Mouse (Mus musculus) 416B (cell line): ENCODE measurements around the gene Acadm.
A peak's percentile ranks its signal among the peaks of the same experiment; 100 is the strongest.

ENCODE experiments used
- DNase-seq: peaks from one replicate; pipeline ENCODE4 v3.0.0; 2011; ENCODE audit warnings: low read depth

The Acadm gene

DNA sequence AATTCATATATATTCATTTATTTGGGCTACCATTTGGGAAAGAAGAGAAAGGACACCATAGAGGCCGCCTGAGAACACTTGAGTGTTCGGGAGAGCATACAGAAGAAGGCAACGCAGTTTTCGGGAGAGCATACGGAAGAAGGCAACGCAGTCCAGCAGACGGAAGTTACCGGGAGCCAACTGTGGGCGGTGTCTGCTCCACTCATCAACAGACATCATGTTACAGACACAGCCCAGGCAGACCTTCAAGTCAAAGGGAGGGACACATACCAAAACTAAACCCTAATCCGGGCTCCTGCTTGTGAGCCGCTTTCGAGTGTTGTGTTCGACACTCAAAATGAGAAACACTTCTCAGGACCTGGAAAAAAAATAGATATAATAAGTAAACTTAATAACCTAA lies 2.8 kb downstream of the Acadm start:
- no peak for DNase-seq

DNA sequence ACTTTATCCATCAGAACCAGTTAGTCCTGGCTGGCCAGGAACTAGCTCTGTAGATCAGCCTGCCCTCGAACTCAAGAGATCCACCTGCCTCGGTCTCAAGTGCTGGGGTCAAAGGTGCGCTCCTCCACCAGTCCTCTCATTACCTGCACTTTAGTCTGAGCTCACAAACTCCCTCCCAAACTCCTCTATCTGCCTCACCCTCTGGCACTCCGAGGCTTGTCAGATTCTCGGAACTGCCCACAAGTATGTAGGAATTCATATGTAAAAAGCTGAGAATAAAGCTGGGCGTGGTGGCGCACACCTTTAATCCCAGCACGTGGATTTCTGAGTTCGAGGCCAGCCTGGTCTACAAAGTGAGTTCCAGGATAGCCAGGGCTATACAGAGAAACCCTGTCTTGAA lies 3.9 kb downstream of the Acadm start:
- no peak for DNase-seq

DNA sequence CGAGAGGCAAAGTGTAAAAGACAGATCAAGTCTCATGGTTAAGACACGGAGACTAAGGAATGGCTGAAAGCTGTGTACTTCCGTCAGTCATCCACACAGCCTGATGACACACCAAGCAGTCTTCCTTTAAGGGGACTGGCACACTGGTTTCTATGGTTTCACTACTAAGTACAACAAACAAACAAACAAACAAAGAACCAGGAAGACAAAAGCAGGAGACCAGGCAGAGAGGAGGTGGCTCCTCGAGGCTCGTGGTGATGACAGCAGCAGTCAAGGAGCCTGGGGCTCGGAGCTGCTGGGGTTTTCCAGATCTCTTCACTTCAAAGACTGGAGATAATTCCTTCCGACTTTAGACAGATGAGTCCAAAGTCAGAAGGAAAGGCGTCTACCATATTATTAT lies 4.4 kb downstream of the Acadm start:
- DNase-seq: no peak

DNA sequence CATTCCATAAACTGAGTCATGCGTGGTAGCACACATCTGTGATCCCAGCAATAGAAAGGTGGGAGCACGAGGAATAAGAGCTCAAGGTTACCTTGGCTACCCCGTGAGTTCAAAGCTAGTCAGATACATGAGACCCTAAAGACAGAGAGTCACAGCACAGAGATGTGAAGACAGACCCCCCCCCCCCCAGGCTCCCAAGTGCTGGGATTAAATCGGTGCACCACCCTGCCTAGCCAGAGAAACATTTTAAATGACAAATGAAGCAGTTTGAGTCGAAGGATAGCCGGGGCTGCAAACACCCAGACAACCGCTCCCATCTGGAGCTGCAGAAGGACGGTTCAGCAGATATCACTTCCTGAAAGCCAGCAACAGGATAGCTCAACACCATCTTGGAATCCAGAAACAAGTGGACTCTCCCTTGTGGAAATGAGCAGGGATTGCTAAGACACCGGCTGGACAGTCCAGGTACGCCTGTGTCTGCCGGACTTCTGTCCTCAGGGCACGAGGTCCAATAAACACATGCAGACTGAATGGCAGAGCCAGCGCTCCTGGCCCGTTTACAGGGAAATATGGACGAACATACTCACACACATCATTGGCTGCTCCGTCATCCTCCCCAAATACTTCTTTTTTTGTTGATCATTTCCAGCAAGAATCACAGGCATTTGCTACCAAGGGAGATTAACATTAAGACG lies 7.2 kb downstream of the Acadm start:
- no peak for DNase-seq

DNA sequence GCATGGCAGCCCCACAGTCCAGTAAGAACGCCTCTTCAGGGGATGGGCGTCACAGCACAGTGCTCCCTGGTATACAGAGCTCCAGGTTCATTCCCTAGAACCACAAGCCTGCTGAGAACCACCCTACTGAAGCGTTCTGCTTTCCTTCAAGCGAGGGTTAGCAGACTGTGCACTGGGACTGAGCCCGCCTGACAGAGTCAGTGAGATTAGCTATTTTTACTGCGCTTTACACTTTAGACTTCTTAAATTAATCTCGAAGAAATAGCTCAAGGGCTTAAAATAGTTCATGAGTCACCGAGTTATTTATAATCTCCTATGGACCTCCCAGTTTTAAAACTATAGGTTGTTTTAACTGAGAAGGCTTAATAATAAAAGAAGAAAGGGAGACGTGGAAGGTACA lies 8.6 kb downstream of the Acadm start:
- DNase-seq: no peak

DNA sequence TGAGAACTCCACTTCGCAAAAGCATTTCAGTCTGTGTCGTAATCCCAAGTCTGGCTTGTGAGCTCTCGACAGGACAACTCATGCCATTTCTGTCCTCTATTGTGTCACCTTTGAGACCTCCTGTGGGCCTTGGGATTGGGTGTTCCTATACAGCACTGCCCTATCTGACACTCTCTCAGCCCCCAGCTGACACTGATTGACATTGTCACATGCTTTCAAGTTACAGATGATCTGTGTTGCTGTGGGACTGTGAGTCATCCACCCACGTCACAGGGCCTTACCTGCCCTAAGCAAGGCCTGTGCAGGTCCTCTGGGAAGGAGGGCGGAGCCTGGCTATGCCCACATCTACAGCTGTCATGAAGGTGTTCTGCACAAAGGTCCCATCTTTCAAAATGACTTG lies 12.0 kb downstream of the Acadm start:
- no peak for DNase-seq

DNA sequence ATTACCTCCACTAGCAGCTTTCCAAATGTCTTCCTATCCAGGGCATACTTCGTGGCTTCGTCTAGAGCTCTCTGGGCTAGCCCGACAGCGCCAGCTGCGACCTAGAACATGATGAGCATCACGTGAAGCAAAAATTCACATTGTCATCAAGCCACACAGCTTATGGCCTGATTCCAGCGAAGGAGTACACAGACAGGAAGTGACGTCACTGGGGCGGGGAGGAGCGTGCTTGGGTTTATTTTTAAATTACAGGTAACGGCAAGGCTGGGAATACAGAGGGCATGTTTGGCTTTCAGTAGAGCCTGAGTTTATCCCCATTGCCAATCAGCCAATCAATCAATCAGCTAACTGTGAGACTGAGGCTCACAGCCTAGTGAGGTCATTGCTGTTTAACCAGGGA lies 14.9 kb downstream of the Acadm start:
- peak; percentile 51 for DNase-seq

DNA sequence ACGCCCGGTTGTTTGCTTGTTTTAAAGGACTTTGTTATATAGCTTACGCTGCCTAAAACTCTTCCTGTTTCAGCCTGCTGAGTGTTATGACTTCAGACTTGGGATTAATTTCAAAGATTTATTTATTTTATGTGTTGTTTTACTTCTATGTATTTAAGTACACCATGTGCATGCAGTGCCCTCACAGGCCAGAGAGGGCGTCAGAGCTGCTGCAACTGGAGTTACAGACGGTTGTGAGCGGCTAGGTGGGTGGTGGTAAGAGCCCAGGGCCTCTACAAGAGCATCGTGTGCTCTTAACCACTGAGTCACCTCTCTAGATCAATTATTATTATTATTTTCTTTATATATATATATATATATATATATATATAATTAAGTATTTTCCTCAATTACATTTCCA lies 18.1 kb downstream of the Acadm start:
- peak; percentile 18 for DNase-seq

DNA sequence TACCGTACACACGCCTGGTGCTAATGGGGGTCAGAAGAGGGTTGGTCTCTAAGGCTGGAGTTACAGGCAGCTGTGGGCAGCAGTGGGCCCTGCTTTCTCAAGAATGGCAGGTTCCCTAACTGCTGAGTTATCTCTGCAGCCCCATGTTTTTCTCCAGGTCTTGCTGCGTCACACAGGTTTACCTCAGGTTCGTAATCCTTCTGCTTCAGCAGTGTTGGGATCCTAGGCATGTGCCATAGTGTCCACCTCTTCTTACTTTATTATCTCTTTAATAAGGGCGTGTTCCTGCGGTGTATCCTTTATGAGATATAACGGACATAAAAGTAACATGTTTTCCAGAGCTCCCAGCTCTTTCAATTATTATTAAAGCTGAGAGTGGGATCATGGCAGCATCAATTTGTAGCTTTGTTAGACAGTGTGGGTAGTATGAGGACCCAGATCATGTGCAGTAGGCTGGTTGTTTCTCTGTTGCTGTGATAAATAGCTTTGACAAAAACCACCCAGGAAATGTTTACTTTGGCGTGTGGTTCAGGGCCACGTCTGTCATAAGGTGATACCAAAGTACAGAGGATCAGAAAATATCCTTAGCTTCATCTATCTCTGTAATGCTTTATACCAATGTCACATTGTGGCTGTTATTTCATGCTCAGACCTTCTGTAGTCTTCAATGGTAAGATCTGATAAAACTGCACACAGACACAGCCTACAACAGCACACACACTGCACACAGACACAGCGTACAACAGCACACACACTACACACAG lies 23.1 kb downstream of the Acadm start:
- no peak for DNase-seq

DNA sequence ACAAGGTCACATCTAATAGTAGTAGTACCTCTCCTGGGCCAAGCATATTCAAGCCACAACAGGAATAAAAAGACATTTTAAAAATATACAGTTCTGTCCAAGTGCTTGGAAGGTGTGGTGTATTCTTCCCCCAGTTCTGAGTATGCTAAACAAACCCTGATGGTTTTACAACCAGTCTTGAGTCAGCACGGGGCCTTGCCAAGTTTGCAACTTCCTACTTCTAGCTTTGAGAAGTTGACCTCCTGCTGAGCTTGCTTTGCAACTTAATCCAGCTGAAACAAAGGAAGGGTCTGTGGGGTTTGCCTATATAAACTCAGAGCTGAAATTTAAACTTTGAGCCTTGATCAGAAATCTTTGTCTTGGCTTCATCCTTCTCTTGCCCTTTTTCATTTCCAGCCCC lies 27.2 kb downstream of the Acadm start:
- peak; percentile 36 for DNase-seq

DNA sequence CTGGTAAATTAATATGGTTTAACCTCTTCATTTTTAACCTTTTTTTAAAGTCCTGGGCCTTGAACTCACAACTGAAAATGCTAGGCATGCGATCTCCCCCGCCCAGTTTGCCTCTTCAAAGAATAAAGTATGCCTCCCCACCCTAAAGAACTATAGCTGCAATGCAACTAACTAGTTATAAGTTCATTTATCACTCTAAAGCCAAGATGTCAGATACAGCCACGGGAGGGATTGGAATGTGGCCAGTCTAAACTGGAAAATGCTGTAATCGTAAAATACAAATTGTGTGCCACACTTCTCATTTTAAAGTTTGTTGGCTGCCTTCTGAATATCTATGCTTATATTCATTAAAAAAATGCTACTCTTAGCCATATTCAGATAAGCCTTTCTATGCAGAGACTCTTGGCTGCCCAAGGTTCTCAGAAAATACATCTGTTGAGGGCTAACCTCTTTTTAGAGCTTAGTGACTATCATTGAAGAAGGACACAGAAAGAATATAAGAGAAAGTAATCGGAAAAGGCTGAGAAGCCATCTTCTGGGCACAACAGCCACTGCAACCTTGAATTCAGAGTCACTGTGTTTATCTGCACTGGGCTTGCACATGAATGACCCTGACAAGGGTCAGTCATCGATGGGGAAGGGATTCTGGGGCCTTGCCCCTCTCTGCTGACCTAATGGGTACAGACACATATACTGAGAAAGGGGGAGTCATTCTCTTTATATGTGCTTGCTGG lies 30.8 kb downstream of the Acadm start:
- peak; percentile 46 for DNase-seq

DNA sequence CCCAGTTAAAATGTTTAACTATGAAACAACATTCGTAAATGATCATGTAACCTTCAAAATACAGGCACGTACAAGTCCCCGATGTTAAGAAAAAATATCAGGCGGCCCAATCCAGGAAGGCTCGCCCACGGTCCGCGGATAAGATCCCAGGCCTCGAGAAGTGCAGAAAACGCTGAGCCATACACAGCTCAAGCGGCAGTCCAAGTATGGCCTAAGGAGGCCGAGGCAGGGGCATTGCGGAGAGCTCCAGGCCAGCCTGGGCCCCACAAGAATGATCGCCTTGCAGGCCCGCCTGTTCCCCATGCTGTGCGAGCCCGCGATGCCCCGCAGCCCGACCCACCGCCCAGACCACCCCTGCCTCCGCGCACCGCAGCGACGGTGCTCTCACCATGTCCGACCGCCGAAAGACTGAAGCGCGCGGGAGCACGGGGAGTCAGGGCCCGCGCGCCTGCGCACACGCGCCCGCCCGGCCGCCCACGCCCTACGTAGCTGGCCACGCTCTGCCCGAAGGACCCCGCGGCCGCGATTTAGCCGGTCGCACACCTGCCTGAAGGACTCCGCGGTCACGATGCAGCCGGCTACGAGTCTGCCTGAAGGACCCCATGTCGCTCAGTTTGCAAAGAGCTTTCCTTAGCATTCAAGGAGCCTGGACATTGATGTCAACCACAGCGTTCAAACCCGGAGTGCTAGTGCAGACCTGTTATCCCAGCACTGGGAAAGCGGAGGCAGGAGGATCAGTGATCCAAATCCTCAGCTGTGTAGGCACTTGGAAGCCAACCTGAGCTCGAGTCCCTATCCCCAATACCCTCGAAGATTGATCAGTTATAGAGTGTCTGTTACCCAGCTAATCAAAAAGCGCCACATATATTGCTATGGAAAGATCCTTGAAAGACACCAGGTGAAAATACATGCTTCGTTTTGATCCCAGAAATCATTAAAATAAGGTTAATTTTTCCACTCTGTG lies 31.6 kb downstream of the Acadm start, which contains the start of gene Rabggtb:
Rabggtb (minus strand) TSS at position 464 of the 964 bp plus-strand sequence.
- peak; percentile 93 for DNase-seq

DNA sequence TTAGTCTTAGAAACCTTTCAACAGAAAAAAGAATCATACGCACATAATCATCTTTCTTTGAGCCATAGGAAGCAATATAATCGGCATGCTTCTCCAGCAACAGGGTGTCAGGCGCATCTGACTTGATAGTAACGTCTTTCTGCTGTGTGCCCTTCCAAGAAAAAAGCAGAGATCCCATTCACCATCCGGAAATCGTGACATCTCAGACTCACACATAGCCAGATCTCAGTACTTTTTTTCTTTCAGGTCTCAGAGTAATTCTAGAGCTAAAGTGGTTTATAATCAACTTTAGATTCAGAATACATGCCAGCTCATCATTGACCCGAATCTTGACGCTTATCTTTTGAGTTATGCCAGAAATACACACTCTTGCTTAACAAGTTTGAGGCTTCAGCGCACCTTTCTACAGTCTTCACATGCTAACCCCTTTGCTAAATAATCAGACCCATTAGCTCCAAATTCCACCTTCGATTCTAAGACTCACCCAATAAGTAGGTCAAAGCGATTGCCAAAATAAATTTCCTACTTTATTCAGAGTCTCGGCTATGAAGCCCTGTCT lies 32.5 kb downstream of the Acadm start:
- DNase-seq: peak; percentile 26

DNA sequence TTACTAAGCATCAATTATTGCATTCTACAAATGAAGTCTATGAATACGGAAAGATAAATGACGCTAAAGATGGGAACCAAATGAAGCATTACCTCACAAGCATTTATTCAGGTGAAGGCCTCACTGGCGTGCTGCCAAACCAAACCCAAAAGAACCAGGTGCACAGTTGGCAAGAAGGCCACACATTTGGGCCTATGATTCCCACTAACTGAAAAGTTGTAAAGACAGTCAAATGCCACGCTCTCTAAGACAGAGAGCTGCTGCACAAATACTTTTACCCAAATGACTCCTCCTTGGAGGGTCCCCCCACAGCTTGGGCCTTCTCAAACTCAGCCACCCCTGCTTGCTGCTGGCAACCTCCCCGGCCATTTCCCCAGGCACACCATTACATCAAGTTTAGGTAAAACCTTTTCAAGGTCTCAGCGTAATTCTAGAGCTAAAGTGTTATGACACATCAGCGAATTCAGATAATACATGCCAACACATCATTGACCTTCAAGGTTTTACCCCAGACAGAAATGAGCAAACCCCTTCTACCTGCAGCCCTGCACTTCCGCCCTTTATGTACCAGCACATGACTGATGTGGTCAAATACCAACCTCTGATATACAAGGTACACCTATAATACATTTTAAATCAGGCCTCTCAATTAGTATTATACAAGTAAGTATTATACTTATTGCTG lies 33.1 kb downstream of the Acadm start:
- peak; percentile 33 for DNase-seq

DNA sequence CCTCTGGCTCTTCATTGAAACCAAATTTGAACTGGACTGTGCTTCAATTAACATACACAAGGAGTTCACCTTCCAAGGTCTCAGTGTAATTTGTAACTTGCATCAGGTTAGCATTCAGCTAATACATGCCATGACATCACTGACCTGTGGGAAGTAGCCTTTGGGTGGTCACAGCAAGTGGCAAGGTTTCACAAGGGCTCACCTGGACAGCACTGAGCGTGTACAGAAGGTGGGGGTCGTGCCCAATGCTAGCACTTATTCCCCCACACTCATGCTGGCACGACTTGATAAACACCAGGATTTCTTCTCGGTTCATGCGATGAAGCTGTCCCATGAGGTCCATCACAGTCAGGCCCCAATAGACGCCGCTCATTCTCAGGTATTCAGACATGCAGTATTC lies 33.9 kb downstream of the Acadm start:
- DNase-seq: peak; percentile 12

DNA sequence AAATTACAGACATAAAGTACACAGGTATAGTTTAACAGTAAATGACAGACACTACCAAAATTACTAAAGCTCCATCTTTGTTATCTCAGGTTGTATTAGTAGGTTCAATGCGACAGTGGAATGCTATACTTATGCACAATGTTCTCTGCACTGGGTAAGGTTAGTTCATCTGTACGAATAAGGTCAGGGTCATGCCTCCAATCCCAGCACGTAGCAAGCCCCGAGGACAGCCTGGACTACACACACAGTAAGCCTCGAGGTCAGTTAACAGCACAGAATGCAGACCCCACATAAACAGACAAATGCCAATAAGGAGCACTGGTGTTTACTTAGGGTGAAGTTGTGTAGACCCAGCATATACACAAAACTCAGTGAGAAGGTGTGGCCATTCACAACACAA lies 35.5 kb downstream of the Acadm start:
- no peak for DNase-seq

DNA sequence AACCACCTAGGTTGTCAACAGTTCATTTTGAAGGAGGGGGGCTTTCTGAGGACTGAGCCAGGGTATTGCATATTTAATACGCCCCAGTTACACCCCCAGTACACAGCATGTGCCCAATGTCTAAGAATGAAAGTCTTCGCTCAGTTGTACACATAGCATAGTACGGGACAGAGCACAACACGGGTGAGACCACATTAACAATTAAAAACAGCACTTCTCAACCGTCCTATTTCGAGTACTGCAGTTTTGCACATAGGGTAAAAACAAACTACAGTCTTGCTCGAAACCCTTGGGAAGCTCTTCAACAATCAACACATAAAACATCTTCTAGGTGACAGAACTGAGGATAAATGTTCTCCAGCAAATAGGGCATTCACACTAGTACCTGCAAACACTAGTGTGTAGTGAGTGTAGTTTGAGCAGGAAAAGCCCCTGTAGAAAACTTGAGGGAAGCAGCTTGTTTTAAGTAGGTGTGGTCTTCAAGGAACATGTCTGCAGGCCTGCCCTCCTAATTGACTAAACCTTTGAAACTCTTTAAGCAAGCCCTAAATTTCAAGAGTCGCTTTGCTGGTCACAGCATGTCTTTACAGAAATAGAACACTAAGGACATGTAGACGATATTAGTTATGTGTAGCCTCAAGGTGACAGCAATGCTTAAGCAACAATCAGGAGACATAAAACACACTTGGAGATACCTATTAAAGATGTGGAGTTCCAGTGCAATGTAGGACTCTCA lies 38.1 kb downstream of the Acadm start, which contains the start of gene Msh4:
Msh4 (minus strand) TSS at position 3 of the 736 bp plus-strand sequence.
- DNase-seq: no peak

DNA sequence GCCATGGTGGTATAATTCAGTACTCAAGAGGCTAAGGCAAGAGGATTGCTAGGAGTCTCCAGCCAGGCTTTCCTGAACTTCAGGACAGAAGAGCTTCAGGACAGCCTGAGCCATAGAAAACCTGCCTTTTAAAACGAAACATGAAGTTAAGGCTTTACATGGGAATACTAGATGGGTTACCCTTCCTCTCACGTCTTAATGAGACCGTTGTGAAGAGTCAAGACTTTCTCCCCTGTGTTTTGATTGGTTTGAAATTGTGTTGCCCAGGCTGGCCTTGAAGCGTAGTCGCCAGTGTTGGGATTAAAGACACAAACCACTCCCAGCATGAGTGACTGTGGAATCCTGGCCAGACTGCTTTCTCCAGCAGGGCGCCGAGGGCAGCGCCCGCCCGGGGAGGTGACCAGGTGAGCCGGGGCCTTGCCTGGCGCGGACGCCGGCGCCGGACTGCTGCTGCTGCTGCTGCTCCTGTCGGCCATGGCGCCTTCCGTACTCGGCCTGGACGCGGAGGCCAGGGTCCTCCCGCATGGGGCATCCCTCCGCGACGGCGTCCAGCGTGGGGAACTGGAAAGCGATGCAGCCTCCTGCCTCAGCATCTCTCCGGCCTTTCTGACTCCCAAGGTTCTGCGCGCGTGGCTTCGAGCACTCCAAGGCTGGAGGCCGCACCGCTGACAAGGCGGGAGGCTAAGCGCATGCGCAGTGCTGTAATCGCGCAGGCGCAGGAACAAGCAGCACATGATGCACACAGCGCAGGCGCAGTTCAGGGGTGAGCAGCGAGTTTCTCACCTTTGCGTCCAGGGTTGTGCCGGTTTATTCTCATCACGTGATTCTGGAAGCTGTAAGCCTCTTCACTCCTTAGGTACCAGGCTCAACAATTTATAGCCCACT lies 38.9 kb downstream of the Acadm start:
- no peak for DNase-seq

DNA sequence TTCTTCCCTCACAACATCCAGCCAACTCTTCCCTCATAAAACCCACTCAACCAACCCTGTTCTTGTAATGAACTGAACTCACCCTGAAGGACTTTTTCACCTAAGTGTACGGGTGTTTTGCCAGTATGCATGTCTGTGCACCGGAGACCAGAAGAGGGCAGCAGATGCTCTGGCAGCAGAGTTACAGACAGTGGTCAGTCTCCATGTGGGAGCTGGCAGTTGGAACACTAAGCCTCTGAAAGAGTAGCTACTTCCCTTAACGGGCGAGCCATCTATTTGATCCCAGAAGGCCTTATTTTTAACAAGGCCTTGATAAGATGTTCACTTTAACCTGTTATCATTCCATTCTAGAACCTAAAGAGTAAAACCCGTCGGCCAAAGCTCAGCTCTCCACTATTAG lies 39.8 kb downstream of the Acadm start:
- DNase-seq: peak; percentile 77
